Mouse (Mus musculus): ENCODE measurements at regions not wholly inside any gene's neighbourhood (a gene's known extent, or its start where the extent isn't known, plus 50 kb on each side); places are given as distances from the start of the nearest gene placed in this dataset.

- no peak for ATAC-seq
- H3K4me1 ChIP-seq (ENCODE audit: control insufficient read depth, insufficient read depth, low read length) = no peaks in the 10 kb centered on the region
- 94% methylated on average over 5 of the region's 5 CpGs for WGBS
Observed at GRCm38 (mm10) chr11:22592706-22593105, 80.8 kb downstream of the Tmem17 start.

GRCm38 (mm10) chr11:22596076-22596804 is 84.4 kb downstream of the Tmem17 start:
- WGBS = 82% methylated on average over 7 of the region's 8 CpGs
- H3K4me1 ChIP-seq (ENCODE audit: control insufficient read depth, insufficient read depth, low read length) = no peaks in the 10 kb centered on the region
- no peaks in the 10 kb centered on the region for H3K36me3 ChIP-seq (ENCODE audit: control insufficient read depth, insufficient read depth, low read length)
- H3K9ac ChIP-seq (ENCODE audit: low read depth, low read length) = no peak overlapping the region
- H3K9me3 ChIP-seq (replicated peaks; ENCODE audit: control insufficient read depth, low read length, poor library complexity, severe bottlenecking) = no peaks in the 10 kb centered on the region
- no peak overlapping the region for H3K27ac ChIP-seq (ENCODE audit: low read length)
- no peak for ATAC-seq
- no peak overlapping the region for H3K4me3 ChIP-seq (ENCODE audit: low read depth, low read length)
- H3K27me3 ChIP-seq (ENCODE audit: control insufficient read depth, insufficient read depth, low read depth, low read length) = no peaks in the 10 kb centered on the region
- no peak overlapping the region for H3K4me2 ChIP-seq (ENCODE audit: low read length)

More at GRCm38 (mm10) chr11:22592706-22593105, 80.8 kb downstream of the Tmem17 start:
- Histone ChIP-seq H3K9me3 (replicated peaks; ENCODE audit: control insufficient read depth, low read length, poor library complexity, severe bottlenecking) (no peaks in the 10 kb centered on the region), H3K9ac (ENCODE audit: low read depth, low read length) (no peak overlapping the region), H3K27me3 (ENCODE audit: control insufficient read depth, insufficient read depth, low read depth, low read length) (no peaks in the 10 kb centered on the region), H3K4me3 (ENCODE audit: low read depth, low read length) (no peak overlapping the region), H3K36me3 (ENCODE audit: control insufficient read depth, insufficient read depth, low read length) (no peaks in the 10 kb centered on the region), H3K27ac (ENCODE audit: low read length) (no peak overlapping the region), H3K4me2 (ENCODE audit: low read length) (no peak overlapping the region)

GRCm38 (mm10) chr11:22596805-22597149 is 84.9 kb downstream of the Tmem17 start:
- Histone ChIP-seq H3K27me3 (ENCODE audit: control insufficient read depth, insufficient read depth, low read depth, low read length) (no peaks in the 10 kb centered on the region), H3K4me1 (ENCODE audit: control insufficient read depth, insufficient read depth, low read length) (no peaks in the 10 kb centered on the region), H3K4me2 (ENCODE audit: low read length) (no peak overlapping the region), H3K4me3 (ENCODE audit: low read depth, low read length) (no peak overlapping the region), H3K9ac (ENCODE audit: low read depth, low read length) (no peak overlapping the region), H3K9me3 (replicated peaks; ENCODE audit: control insufficient read depth, low read length, poor library complexity, severe bottlenecking) (no peaks in the 10 kb centered on the region), H3K27ac (ENCODE audit: low read length) (no peak overlapping the region), H3K36me3 (ENCODE audit: control insufficient read depth, insufficient read depth, low read length) (no peaks in the 10 kb centered on the region)
- 92% methylated on average over 2 of the region's 2 CpGs for WGBS
- no peak for ATAC-seq

- H3K27me3 ChIP-seq (ENCODE audit: control insufficient read depth, insufficient read depth, low read depth, low read length) = no peaks in the 10 kb centered on the region
- H3K36me3 ChIP-seq (ENCODE audit: control insufficient read depth, insufficient read depth, low read length) = no peaks in the 10 kb centered on the region
- WGBS = 59% methylated on average over 7 of the region's 7 CpGs
- no peak for ATAC-seq
- no peak overlapping the region for H3K27ac ChIP-seq (ENCODE audit: low read length)
- no peak overlapping the region for H3K9ac ChIP-seq (ENCODE audit: low read depth, low read length)
- H3K4me2 ChIP-seq (ENCODE audit: low read length) = no peak overlapping the region
- H3K9me3 ChIP-seq (replicated peaks; ENCODE audit: control insufficient read depth, low read length, poor library complexity, severe bottlenecking) = no peaks in the 10 kb centered on the region
- H3K4me1 ChIP-seq (ENCODE audit: control insufficient read depth, insufficient read depth, low read length) = no peaks in the 10 kb centered on the region
- no peak overlapping the region for H3K4me3 ChIP-seq (ENCODE audit: low read depth, low read length)
Observed at GRCm38 (mm10) chr11:22600370-22600769, 88.5 kb downstream of the Tmem17 start.

GRCm38 (mm10) chr11:22601977-22602376 is 90.1 kb downstream of the Tmem17 start:
- H3K9ac ChIP-seq (ENCODE audit: low read depth, low read length) = no peak overlapping the region
- H3K9me3 ChIP-seq (replicated peaks; ENCODE audit: control insufficient read depth, low read length, poor library complexity, severe bottlenecking) = no peaks in the 10 kb centered on the region
- no peak overlapping the region for H3K4me2 ChIP-seq (ENCODE audit: low read length)
- no peak overlapping the region for H3K4me3 ChIP-seq (ENCODE audit: low read depth, low read length)
- peak; percentile 71; the same call in 1 of the 2 replicates for ATAC-seq
- no peaks in the 10 kb centered on the region for H3K36me3 ChIP-seq (ENCODE audit: control insufficient read depth, insufficient read depth, low read length)
- no peak overlapping the region for H3K27ac ChIP-seq (ENCODE audit: low read length)
- WGBS = 17% methylated on average over 3 of the region's 3 CpGs
- H3K4me1 ChIP-seq (ENCODE audit: control insufficient read depth, insufficient read depth, low read length) = no peaks in the 10 kb centered on the region
- no peaks in the 10 kb centered on the region for H3K27me3 ChIP-seq (ENCODE audit: control insufficient read depth, insufficient read depth, low read depth, low read length)

GRCm38 (mm10) chr11:22602610-22603009 is 90.7 kb downstream of the Tmem17 start:
- Histone ChIP-seq H3K4me1 (ENCODE audit: control insufficient read depth, insufficient read depth, low read length) (no peaks in the 10 kb centered on the region), H3K4me2 (ENCODE audit: low read length) (no peak overlapping the region), H3K27ac (ENCODE audit: low read length) (no peak overlapping the region), H3K4me3 (ENCODE audit: low read depth, low read length) (no peak overlapping the region), H3K9me3 (replicated peaks; ENCODE audit: control insufficient read depth, low read length, poor library complexity, severe bottlenecking) (no peaks in the 10 kb centered on the region), H3K9ac (ENCODE audit: low read depth, low read length) (no peak overlapping the region), H3K27me3 (ENCODE audit: control insufficient read depth, insufficient read depth, low read depth, low read length) (no peaks in the 10 kb centered on the region), H3K36me3 (ENCODE audit: control insufficient read depth, insufficient read depth, low read length) (no peaks in the 10 kb centered on the region)
- no peak for ATAC-seq
- WGBS = 76% methylated on average over 3 of the region's 3 CpGs

GRCm38 (mm10) chr11:22603397-22603796 is 91.5 kb downstream of the Tmem17 start:
- 89% methylated on average over 1 of the region's 1 CpGs for WGBS
- H3K4me3 ChIP-seq (ENCODE audit: low read depth, low read length) = no peak overlapping the region

GRCm38 (mm10) chr11:22606380-22606779 is 94.5 kb downstream of the Tmem17 start:
- no peaks in the 10 kb centered on the region for H3K36me3 ChIP-seq (ENCODE audit: control insufficient read depth, insufficient read depth, low read length)
- H3K4me1 ChIP-seq (ENCODE audit: control insufficient read depth, insufficient read depth, low read length) = peaks cover 6% of the 10 kb centered on the region
- H3K9me3 ChIP-seq (replicated peaks; ENCODE audit: control insufficient read depth, low read length, poor library complexity, severe bottlenecking) = no peaks in the 10 kb centered on the region
- H3K4me3 ChIP-seq (ENCODE audit: low read depth, low read length) = no peak overlapping the region
- no peak overlapping the region for H3K4me2 ChIP-seq (ENCODE audit: low read length)
- no peak for ATAC-seq
- 71% methylated on average over 3 of the region's 4 CpGs for WGBS
- no peak overlapping the region for H3K27ac ChIP-seq (ENCODE audit: low read length)
- no peaks in the 10 kb centered on the region for H3K27me3 ChIP-seq (ENCODE audit: control insufficient read depth, insufficient read depth, low read depth, low read length)
- no peak overlapping the region for H3K9ac ChIP-seq (ENCODE audit: low read depth, low read length)

More at GRCm38 (mm10) chr11:22603397-22603796, 91.5 kb downstream of the Tmem17 start:
- Histone ChIP-seq H3K4me1 (ENCODE audit: control insufficient read depth, insufficient read depth, low read length) (no peaks in the 10 kb centered on the region), H3K9ac (ENCODE audit: low read depth, low read length) (no peak overlapping the region), H3K27me3 (ENCODE audit: control insufficient read depth, insufficient read depth, low read depth, low read length) (no peaks in the 10 kb centered on the region), H3K27ac (ENCODE audit: low read length) (no peak overlapping the region), H3K36me3 (ENCODE audit: control insufficient read depth, insufficient read depth, low read length) (no peaks in the 10 kb centered on the region), H3K9me3 (replicated peaks; ENCODE audit: control insufficient read depth, low read length, poor library complexity, severe bottlenecking) (no peaks in the 10 kb centered on the region), H3K4me2 (ENCODE audit: low read length) (no peak overlapping the region)
- ATAC-seq = no peak

GRCm38 (mm10) chr11:22607645-22608044 is 95.8 kb downstream of the Tmem17 start:
- H3K9me3 ChIP-seq (replicated peaks; ENCODE audit: control insufficient read depth, low read length, poor library complexity, severe bottlenecking) = no peaks in the 10 kb centered on the region
- peaks cover 6% of the 10 kb centered on the region for H3K4me1 ChIP-seq (ENCODE audit: control insufficient read depth, insufficient read depth, low read length)
- H3K27ac ChIP-seq (ENCODE audit: low read length) = no peak overlapping the region
- no peak overlapping the region for H3K9ac ChIP-seq (ENCODE audit: low read depth, low read length)
- 74% methylated on average over 5 of the region's 5 CpGs for WGBS
- H3K36me3 ChIP-seq (ENCODE audit: control insufficient read depth, insufficient read depth, low read length) = no peaks in the 10 kb centered on the region
- H3K4me3 ChIP-seq (ENCODE audit: low read depth, low read length) = no peak overlapping the region
- no peak overlapping the region for H3K4me2 ChIP-seq (ENCODE audit: low read length)
- no peaks in the 10 kb centered on the region for H3K27me3 ChIP-seq (ENCODE audit: control insufficient read depth, insufficient read depth, low read depth, low read length)
- ATAC-seq = no peak
